Mouse (Mus musculus) 3134 (cell line): ENCODE results near the gene Lag3.
"Not testable (repeated sequence)": the region's sequence is repeated elsewhere in the genome, so short reads cannot be mapped to it uniquely, and the experiment has no call there.

Experiments used
- DNase-seq: peaks from one replicate; pipeline ENCODE4 v3.0.0-alpha.2; 2011; ENCODE audit warnings: low spot score; ENCODE audit not compliant: insufficient read length; ENCODE audit errors: extremely low read depth

Lag3 gene

GRCm38 (mm10) chr6:124901851-124902250 is 9.7 kb downstream of the Lag3 start:
- no peak for DNase-seq

- peak; percentile 32 for DNase-seq
Measured at GRCm38 (mm10) chr6:124900801-124901480, 10.6 kb downstream of the Lag3 start.

- DNase-seq: no peak
Measured at GRCm38 (mm10) chr6:124900056-124900800, 11.3 kb downstream of the Lag3 start.

GRCm38 (mm10) chr6:124898359-124898758 is 13.1 kb downstream of the Lag3 start:
- DNase-seq: no peak

- DNase-seq: not testable (repeated sequence)
Measured at GRCm38 (mm10) chr6:124894113-124894512, 17.4 kb downstream of the Lag3 start.

- DNase-seq: no peak
Measured at GRCm38 (mm10) chr6:124890997-124891396, 20.5 kb downstream of the Lag3 start.

- DNase-seq: no peak
Measured at GRCm38 (mm10) chr6:124888555-124889125, 22.9 kb downstream of the Lag3 start.

GRCm38 (mm10) chr6:124887986-124888385 is 23.5 kb downstream of the Lag3 start, which contains the start of gene Cd4:
Gene Cd4 (minus strand): TSS chr6:124888221.
- DNase-seq: no peak

- no peak for DNase-seq
Measured at GRCm38 (mm10) chr6:124885956-124886381, 25.5 kb downstream of the Lag3 start.

GRCm38 (mm10) chr6:124884714-124885500 is 26.6 kb downstream of the Lag3 start:
- DNase-seq: no peak

- DNase-seq: no peak
Measured at GRCm38 (mm10) chr6:124883351-124883750, 28.2 kb downstream of the Lag3 start.

- DNase-seq: no peak
Measured at GRCm38 (mm10) chr6:124881821-124882220, 29.7 kb downstream of the Lag3 start.

- DNase-seq: no peak
Measured at GRCm38 (mm10) chr6:124879390-124879789, 32.1 kb downstream of the Lag3 start.

GRCm38 (mm10) chr6:124874348-124874747 is 37.2 kb downstream of the Lag3 start:
- no peak for DNase-seq

GRCm38 (mm10) chr6:124866560-124866959 is 44.9 kb downstream of the Lag3 start:
- no peak for DNase-seq

- DNase-seq: no peak
Measured at GRCm38 (mm10) chr6:124865766-124866362, 45.6 kb downstream of the Lag3 start.

GRCm38 (mm10) chr6:124863658-124864298 is 47.7 kb downstream of the Lag3 start, which contains the start of gene Gpr162:
Gene Gpr162 (minus strand): TSS chr6:124863983.
- DNase-seq: peak; percentile 33

- no peak for DNase-seq
Measured at GRCm38 (mm10) chr6:124863125-124863657, 48.3 kb downstream of the Lag3 start.

GRCm38 (mm10) chr6:124862406-124863124 is 48.9 kb downstream of the Lag3 start:
- no peak for DNase-seq
